Mouse (Mus musculus) intestine, embryonic 15.5 days (tissue): ENCODE data around the gene T2. TPM values are rescaled to one million over a fixed set of nuclear protein-coding genes. Genes with fewer than 3 reads are reported as not detected.
"Not testable (repeated sequence)": the region's sequence is repeated elsewhere in the genome, so short reads cannot be mapped to it uniquely, and the experiment has no call there.

Experiments
- ATAC-seq: fragments of 200-750 bp; cut with Nextera tagmentation; 2 replicates; pipeline ENCODE4 v1.8.0; 2017; ENCODE audit warnings: moderate TSS enrichment, moderate library complexity
- H3K27ac ChIP-seq: fragments of 300-500 bp; sonication (generic); 2 replicates; pipeline ENCODE4 v1.5.1; 2015; ENCODE audit warnings: mild to moderate bottlenecking, inconsistent platforms
- H3K27me3 ChIP-seq: fragments of 300-500 bp; sonication (generic); replicated peaks from 2 replicates; pipeline ENCODE4 v1.6.1; 2015; ENCODE audit warnings: inconsistent platforms
- H3K36me3 ChIP-seq: fragments of 300-500 bp; sonication (generic); 2 replicates; pipeline ENCODE4 v1.6.1; 2015; ENCODE audit warnings: inconsistent platforms
- H3K4me1 ChIP-seq: fragments of 300-500 bp; sonication (generic); replicated peaks from 2 replicates; pipeline ENCODE4 v1.6.1; 2015; ENCODE audit warnings: inconsistent platforms
- H3K4me2 ChIP-seq: fragments of 300-500 bp; sonication (generic); replicated peaks from 2 replicates; pipeline ENCODE4 v1.6.1; 2015; ENCODE audit warnings: mild to moderate bottlenecking, inconsistent platforms
- H3K4me3 ChIP-seq: fragments of 300-500 bp; sonication (generic); replicated peaks from 2 replicates; pipeline ENCODE4 v1.5.1; 2015; ENCODE audit warnings: inconsistent platforms
- H3K9ac ChIP-seq: fragments of 300-500 bp; sonication (generic); 2 replicates; pipeline ENCODE4 v1.6.1; 2015; ENCODE audit warnings: inconsistent platforms
- H3K9me3 ChIP-seq: fragments of 300-500 bp; sonication (generic); 2 replicates; pipeline ENCODE4 v1.6.1; 2016; ENCODE audit warnings: inconsistent platforms
- WGBS: fragments of 180-500 bp; shearing (Covaris S2); methylation state at CpG from one replicate; pipeline ENCODE4 v1.1.7; 2015; 5-methylcytosine and 5-hydroxymethylcytosine counted together
- polyA plus RNA-seq: library from polyadenylated mRNA; unstranded; fragments of >200 nt; fragmentation: Nextera tagmentation; extraction: Ambion mirVana; gene quantifications from 2 replicates; pipeline ENCODE4 v1.2.1, GENCODE M21; 2015

Gene T2
- 0.13 and 0.27 TPM in 2 replicates for polyA plus RNA-seq

GRCm38 (mm10) chr17:8355692-8356091, at the start of gene T2:
T2 (plus strand) TSS chr17:8355992.
- no peak within 1 kb of the TSS for H3K9ac ChIP-seq
- WGBS: 76% methylated on average over 6 of the region's 6 CpGs
- 0 out of 2 replicates have a peak, but pooled peaks cover 3% of the 10 kb centered on the region for H3K9me3 ChIP-seq
- ATAC-seq: no peak
- H3K27ac ChIP-seq: no peak within 1 kb of the TSS
- no peak within 1 kb of the TSS for H3K4me2 ChIP-seq
- H3K4me1 ChIP-seq: no peaks in the 10 kb centered on the region
- no peaks in the 10 kb centered on the region for H3K36me3 ChIP-seq
- H3K27me3 ChIP-seq: no peaks in the 10 kb centered on the region
- H3K4me3 ChIP-seq: no peak within 1 kb of the TSS

GRCm38 (mm10) chr17:8310838-8311614, 44.8 kb upstream of the T2 start, which contains the start of gene Sft2d1:
Sft2d1 (plus strand) TSS chr17:8311102.
- Histone ChIP-seq H3K9ac (peak within 1 kb of the TSS; percentile 89), H3K36me3 (no peaks in the 10 kb centered on the region), H3K4me2 (peak within 1 kb of the TSS; percentile 62), H3K27me3 (no peaks in the 10 kb centered on the region), H3K9me3 (no peaks in the 10 kb centered on the region), H3K4me3 (peak within 1 kb of the TSS; percentile 86), H3K27ac (peak within 1 kb of the TSS; percentile 61), H3K4me1 (peaks cover 7% of the 10 kb centered on the region)
- ATAC-seq: peak; percentile 98
- WGBS: under 1% methylated on average over 54 of the region's 54 CpGs

GRCm38 (mm10) chr17:8311751-8312150, 44.0 kb upstream of the T2 start:
- 46% methylated on average over 3 of the region's 3 CpGs for WGBS
- H3K4me2 ChIP-seq: peak overlapping the region; percentile 62
- no peaks in the 10 kb centered on the region for H3K27me3 ChIP-seq
- peaks cover 7% of the 10 kb centered on the region for H3K4me1 ChIP-seq
- peak overlapping the region; percentile 89 for H3K9ac ChIP-seq
- H3K36me3 ChIP-seq: no peaks in the 10 kb centered on the region
- H3K9me3 ChIP-seq: no peaks in the 10 kb centered on the region
- ATAC-seq: no peak
- no peak overlapping the region for H3K27ac ChIP-seq
- H3K4me3 ChIP-seq: peak overlapping the region; percentile 86

- no peak overlapping the region for H3K9ac ChIP-seq
- H3K4me3 ChIP-seq: no peak overlapping the region
- no peaks in the 10 kb centered on the region for H3K9me3 ChIP-seq
- 88% methylated on average over 3 of the region's 3 CpGs for WGBS
- H3K4me1 ChIP-seq: peaks cover 7% of the 10 kb centered on the region
- no peak for ATAC-seq
- H3K4me2 ChIP-seq: no peak overlapping the region
- no peaks in the 10 kb centered on the region for H3K36me3 ChIP-seq
- H3K27me3 ChIP-seq: no peaks in the 10 kb centered on the region
- H3K27ac ChIP-seq: no peak overlapping the region
Observed at GRCm38 (mm10) chr17:8313976-8314375, 41.8 kb upstream of the T2 start.

GRCm38 (mm10) chr17:8316251-8316650, 39.5 kb upstream of the T2 start:
- Histone ChIP-seq H3K27me3 (no peaks in the 10 kb centered on the region), H3K4me3 (no peak overlapping the region), H3K4me1 (peaks cover 7% of the 10 kb centered on the region), H3K9ac (no peak overlapping the region), H3K36me3 (no peaks in the 10 kb centered on the region), H3K4me2 (no peak overlapping the region), H3K27ac (no peak overlapping the region), H3K9me3 (no peaks in the 10 kb centered on the region)
- 77% methylated on average over 1 of the region's 1 CpGs for WGBS
- ATAC-seq: no peak

GRCm38 (mm10) chr17:8326877-8327276, 28.9 kb upstream of the T2 start:
- not testable (repeated sequence) for H3K36me3 ChIP-seq, H3K9ac ChIP-seq, H3K27ac ChIP-seq, H3K4me3 ChIP-seq, H3K27me3 ChIP-seq, ATAC-seq, H3K4me2 ChIP-seq, H3K4me1 ChIP-seq, H3K9me3 ChIP-seq
- WGBS: 95% methylated on average over 11 of the region's 11 CpGs

- H3K4me1 ChIP-seq: no peaks in the 10 kb centered on the region
- H3K36me3 ChIP-seq: peaks cover 8% of the 10 kb centered on the region
- WGBS: 67% methylated on average over 7 of the region's 7 CpGs
- H3K9ac ChIP-seq: no peak overlapping the region
- no peak overlapping the region for H3K27ac ChIP-seq
- H3K27me3 ChIP-seq: no peaks in the 10 kb centered on the region
- H3K4me3 ChIP-seq: no peak overlapping the region
- no peak overlapping the region for H3K4me2 ChIP-seq
- peak; percentile 41; the same call in 1 of the 2 replicates for ATAC-seq
- H3K9me3 ChIP-seq: no peaks in the 10 kb centered on the region
Observed at GRCm38 (mm10) chr17:8328511-8329174, 27.1 kb upstream of the T2 start.

GRCm38 (mm10) chr17:8330602-8331001, 25.2 kb upstream of the T2 start:
- no peak overlapping the region for H3K27ac ChIP-seq
- 73% methylated on average over 5 of the region's 5 CpGs for WGBS
- H3K4me2 ChIP-seq: no peak overlapping the region
- no peak overlapping the region for H3K4me3 ChIP-seq
- H3K36me3 ChIP-seq: peaks cover 5% of the 10 kb centered on the region
- H3K9ac ChIP-seq: no peak overlapping the region
- H3K4me1 ChIP-seq: no peaks in the 10 kb centered on the region
- no peaks in the 10 kb centered on the region for H3K9me3 ChIP-seq
- H3K27me3 ChIP-seq: no peaks in the 10 kb centered on the region
- no peak for ATAC-seq

- H3K27ac ChIP-seq, H3K36me3 ChIP-seq, H3K9me3 ChIP-seq, H3K4me2 ChIP-seq, H3K4me3 ChIP-seq, ATAC-seq, H3K9ac ChIP-seq: not testable (repeated sequence)
- Histone ChIP-seq H3K27me3 (peaks cover 37% of the 10 kb centered on the region), H3K4me1 (peaks cover 15% of the 10 kb centered on the region)
- 100% methylated on average over 1 of the region's 5 CpGs for WGBS
Observed at GRCm38 (mm10) chr17:8337159-8337558, 18.6 kb upstream of the T2 start, which contains the start of gene Prr18. Prr18 (plus strand) TSS chr17:8337459.

- WGBS: 30% methylated on average over 8 of the region's 8 CpGs
- peak overlapping the region; percentile 99 for H3K4me2 ChIP-seq
- no peak overlapping the region for H3K27ac ChIP-seq
- ATAC-seq: no peak
- peaks cover 15% of the 10 kb centered on the region for H3K4me1 ChIP-seq
- peak overlapping the region; percentile 50; the same call in 1 of the 2 replicates for H3K4me3 ChIP-seq
- no peaks in the 10 kb centered on the region for H3K9me3 ChIP-seq
- H3K27me3 ChIP-seq: peaks cover 44% of the 10 kb centered on the region
- H3K36me3 ChIP-seq: no peaks in the 10 kb centered on the region
- no peak overlapping the region for H3K9ac ChIP-seq
Observed at GRCm38 (mm10) chr17:8339666-8340374, 16.0 kb upstream of the T2 start.

- Histone ChIP-seq H3K36me3 (no peaks in the 10 kb centered on the region), H3K27me3 (peaks cover 44% of the 10 kb centered on the region), H3K9ac (peak overlapping the region; percentile 54), H3K27ac (no peak overlapping the region), H3K4me3 (peak overlapping the region; percentile 50), H3K9me3 (no peaks in the 10 kb centered on the region), H3K4me2 (peak overlapping the region; percentile 99), H3K4me1 (peaks cover 15% of the 10 kb centered on the region)
- ATAC-seq: peak; percentile 69
- under 1% methylated on average over 50 of the region's 92 CpGs for WGBS
Observed at GRCm38 (mm10) chr17:8340407-8341359, 15.1 kb upstream of the T2 start.
